Mouse (Mus musculus) heart, adult 8-10 months (tissue): ENCODE measurements around the gene B9d2. TPM values are rescaled to one million over a fixed set of nuclear protein-coding genes. Genes with fewer than 3 reads are reported as not detected.

Source experiments
- DNase-seq: peaks from one replicate; pipeline ENCODE4 v3.0.0; 2022; ENCODE audit warnings: low spot score
- total RNA-seq, 4 experiments: library from RNA; stranded (reverse); gene quantifications; 2 replicates each; pipeline ENCODE4 v1.2.4; 2022

Gene B9d2
- total RNA-seq, 4 experiments from 2014 or later = 10.1 to 12.8 (median 11.9) TPM

- no peak for DNase-seq
These were observed 5.8 kb upstream of the B9d2 start, which contains the start of gene Tmem91 for GRCm38 (mm10) chr7:25674719-25675300. TSS of gene Tmem91 (minus strand) at chr7:25675166.

- no peak for DNase-seq
These were observed 5.2 kb upstream of the B9d2 start for GRCm38 (mm10) chr7:25675405-25675804.

- peak; percentile 80 for DNase-seq
These were observed 4.3 kb upstream of the B9d2 start for GRCm38 (mm10) chr7:25676085-25676781.

DNA sequence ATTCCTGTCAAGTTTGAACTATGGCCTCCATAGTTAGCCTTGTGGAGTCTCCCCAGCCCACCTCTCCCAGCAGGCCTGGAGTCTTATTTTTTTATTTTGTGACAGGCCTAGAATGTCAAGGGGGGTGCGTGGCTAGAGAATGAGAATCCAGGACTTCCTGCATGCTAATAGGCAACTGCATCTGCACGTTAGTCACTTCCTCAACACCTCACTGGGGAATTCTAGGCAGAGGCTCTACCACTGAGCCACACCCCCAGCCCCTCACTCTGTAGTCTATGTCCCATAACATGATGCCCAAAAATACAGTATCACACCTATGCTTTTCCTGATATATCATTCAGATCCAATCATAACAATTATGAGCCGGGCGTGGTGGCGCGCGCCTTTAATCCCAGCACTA lies 3.6 kb upstream of the B9d2 start:
- no peak for DNase-seq

- no peak for DNase-seq
These were observed 609 bp upstream of the B9d2 start for GRCm38 (mm10) chr7:25679971-25680370.

- no peak for DNase-seq
These were observed 1.0 kb downstream of the B9d2 start for GRCm38 (mm10) chr7:25681341-25682231.

- DNase-seq = no peak
These were observed 3.0 kb downstream of the B9d2 start for GRCm38 (mm10) chr7:25683474-25684180.

DNA sequence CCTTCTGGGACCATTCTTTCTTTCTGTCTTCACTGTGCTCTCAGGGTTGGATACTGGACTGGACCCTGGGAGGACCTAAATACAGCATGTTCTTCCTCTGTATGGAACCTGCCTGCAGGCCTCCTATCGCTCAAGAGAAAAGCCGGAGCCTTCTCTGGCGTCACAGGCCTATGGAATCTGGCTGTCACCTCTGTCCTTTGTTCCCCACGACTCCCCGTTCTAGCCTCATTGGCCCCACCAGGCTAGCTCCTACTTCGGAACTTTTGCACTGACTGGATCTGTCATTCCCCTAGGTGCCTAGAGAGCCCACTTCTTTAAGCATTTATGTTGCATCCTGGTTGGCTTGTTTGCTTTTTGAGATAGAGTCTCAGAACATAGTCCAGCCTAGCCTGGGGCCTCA lies 4.1 kb downstream of the B9d2 start:
- no peak for DNase-seq

DNA sequence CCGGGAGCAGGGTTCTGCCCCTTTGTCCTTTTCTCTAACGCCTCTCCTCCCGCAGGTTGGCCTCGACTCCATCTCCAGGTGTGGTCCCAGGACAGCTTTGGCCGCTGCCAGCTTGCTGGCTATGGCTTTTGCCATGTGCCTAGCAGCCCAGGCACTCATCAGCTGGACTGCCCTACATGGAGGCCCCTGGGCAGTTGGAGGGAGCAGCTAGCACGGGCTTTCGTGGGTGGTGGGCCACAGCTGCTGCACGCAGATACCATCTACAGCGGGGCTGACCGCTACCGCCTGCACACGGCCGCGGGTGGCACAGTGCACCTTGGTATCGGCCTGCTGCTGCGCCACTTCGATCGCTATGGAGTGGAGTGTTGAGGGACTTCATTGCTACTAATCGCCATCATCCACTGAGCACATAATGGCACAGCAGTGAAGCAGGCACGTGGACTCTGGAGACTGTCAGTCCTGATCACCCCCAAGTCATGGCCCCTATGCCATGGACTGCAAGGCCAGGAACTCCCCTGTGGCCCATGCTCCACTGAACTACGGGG lies 5.4 kb downstream of the B9d2 start:
- DNase-seq = no peak

GRCm38 (mm10) chr7:25686680-25687531 lies 6.3 kb downstream of the B9d2 start, which contains the start of gene Tgfb1:
TSS of gene Tgfb1 (plus strand) at chr7:25687002.
- peak; percentile 69 for DNase-seq

GRCm38 (mm10) chr7:25687811-25688401 lies 7.3 kb downstream of the B9d2 start:
- peak; percentile 50 for DNase-seq

DNA sequence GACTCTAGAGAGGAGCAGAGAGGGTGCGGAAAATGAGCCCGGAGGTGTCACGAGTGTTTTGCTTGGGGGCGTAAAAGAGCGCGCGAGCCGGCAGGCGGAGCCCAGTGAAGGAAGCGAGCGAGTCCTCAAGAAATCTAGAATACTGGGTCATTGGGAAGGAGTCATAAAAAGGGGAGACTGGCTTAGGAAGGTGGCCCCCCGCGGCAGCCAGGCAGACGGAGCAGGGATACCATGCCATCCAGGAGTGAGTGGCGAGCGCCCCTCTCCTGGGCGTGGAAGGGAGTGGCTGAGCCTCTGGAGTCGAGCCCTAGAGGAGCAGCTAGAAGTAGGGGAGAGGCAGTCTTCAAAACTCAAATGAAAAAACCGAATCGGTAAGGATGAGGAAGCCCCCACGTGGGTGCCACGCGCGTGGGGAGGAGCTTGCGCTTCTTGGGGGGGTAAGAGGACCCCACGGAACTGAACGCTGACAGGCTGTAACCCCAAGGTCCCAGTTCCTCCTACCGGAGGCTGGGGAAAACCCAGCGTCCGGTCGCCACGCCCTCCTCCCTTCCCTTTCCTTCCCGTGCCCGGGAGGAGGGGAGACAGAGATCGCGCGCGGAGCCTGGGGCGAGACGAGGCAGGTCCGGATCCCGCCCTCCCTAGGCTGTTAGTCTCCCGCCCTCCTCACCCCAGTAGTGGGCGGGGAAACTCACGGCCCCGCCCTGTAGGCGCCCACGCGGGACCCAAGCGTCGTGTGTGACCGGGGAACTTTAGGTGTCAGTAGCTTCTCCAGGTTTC lies 8.4 kb downstream of the B9d2 start:
- peak; percentile 85 for DNase-seq

- no peak for DNase-seq
These were observed 9.0 kb downstream of the B9d2 start for GRCm38 (mm10) chr7:25689603-25690021.

DNA sequence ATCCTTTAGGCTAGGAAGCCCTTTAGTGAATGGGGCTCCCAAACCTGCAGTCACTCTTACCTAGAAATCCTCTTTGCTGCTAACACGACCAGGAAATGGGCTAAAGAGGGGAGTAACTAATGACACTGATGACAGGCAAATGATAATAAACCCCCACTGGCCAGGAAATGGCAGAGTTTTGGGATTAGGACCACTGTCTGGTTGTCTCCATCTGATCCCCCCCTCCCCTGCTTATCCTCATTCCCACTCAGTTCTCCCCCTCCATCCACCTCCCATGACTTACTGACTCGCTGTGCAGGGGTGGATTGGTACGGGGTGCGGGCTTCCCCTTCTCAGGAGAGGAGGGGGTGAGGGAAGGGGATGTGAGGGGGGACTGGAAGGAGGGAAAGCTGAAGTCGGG lies 9.5 kb downstream of the B9d2 start:
- no peak for DNase-seq

DNA sequence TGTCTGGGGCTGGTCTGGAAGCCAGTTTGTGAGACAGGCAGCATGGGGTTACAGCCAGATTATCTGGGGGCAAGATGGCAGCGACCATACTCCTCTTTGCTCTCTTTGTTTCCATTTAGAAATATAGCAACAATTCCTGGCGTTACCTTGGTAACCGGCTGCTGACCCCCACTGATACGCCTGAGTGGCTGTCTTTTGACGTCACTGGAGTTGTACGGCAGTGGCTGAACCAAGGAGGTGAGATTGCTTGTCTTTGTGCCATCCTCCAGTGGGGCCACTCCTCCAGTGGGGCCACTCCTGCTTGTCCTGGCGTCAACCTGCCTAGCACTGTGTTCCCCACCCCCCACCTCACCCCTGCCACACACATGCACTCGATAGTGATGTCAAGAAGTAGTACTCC lies 13.5 kb downstream of the B9d2 start:
- DNase-seq = no peak

DNA sequence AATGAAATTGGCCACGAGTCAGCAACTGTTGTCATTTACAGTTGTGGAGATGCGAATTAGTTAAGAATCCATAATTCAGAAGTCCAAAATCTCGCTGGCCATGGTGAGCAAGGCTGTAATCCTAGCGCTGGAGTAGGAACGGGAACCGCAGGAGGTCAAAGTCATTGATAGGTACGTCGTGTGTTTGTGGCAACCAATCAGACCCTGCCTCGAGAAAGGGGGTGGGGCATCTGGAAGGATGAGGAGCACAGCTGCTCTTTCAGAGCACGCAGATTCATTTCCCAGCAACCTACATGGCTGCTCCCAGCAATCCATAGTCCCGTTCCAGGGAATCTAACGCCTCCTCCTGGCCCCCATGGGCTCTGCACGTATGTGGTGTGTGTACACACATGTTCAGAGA lies 19.3 kb downstream of the B9d2 start:
- no peak for DNase-seq

GRCm38 (mm10) chr7:25700732-25701131 lies 20.2 kb downstream of the B9d2 start:
- DNase-seq = no peak

GRCm38 (mm10) chr7:25702350-25702749 lies 21.8 kb downstream of the B9d2 start:
- DNase-seq = no peak

DNA sequence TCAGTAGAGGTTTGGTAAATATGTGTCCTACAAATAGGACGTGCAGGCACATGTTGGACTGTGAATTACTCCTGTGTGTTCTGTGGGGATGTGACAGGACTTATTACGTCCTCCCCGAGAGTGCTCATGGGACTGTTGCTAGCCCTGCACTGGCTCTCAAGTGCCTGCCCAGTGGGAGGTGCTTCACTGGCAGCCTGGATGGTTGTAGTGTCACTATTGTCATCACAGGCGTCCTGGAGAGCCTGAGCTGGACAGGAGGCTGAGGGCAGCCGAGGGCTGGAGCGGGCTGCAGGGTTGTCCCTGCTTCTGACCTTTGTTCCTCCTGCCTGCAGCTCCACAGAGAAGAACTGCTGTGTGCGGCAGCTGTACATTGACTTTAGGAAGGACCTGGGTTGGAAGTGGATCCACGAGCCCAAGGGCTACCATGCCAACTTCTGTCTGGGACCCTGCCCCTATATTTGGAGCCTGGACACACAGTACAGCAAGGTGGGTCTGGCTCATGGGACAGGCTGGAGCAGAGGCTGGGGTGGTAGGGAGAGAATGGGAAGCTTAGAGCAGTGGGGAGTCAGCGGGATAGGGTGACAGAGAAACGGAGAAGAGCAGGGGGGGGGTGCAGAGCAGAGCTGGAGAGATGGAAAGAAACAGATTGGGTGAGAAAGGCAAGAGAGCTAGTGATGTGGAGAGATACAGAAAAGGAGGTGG lies 23.4 kb downstream of the B9d2 start:
- DNase-seq = peak; percentile 44
